In the genomic region with DNA sequence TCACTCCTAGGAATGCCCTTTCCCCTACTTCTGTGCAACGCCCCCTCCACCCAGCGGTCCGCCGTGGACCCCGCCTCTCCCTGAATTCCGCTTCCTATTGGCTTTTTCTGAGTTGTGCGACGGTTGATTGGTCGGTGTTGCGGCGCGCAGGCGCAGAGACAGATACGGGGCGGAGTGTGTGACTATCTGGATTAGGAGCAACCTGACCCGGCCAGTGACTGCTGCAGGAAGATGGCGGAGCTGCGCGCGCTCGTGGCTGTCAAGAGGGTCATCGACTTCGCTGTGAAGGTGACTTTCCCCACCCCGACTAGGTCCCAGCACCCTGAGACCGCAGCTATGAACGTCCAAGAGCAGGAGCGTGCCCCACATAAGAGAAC, we compare ENCODE assay signal across 8 mouse cellular contexts. TPM values are rescaled to one million over a fixed set of nuclear protein-coding genes. Genes with fewer than 3 reads are reported as not detected.
A peak's percentile ranks its signal among the peaks of the same experiment; 100 is the strongest.
DNase-seq lines count a peak whose midpoint lies in the region; ATAC-seq and TF ChIP-seq lines count a peak whose summit lies in the region.

A gene (plus strand): TSS at position 167 of the 377 bp plus-strand sequence.
A gene (plus strand): TSS at position 212 of the 377 bp plus-strand sequence.

- whole genome bisulfite sequencing in forebrain, embryonic 10.5 days: 0% methylated on average over 27 of the region's 27 CpGs
- WGBS in heart, embryonic 15.5 days: under 1% methylated on average over 27 of the region's 27 CpGs
- WGBS in liver, embryonic 14.5 days (ENCODE audit: insufficient replicate concordance): under 1% methylated on average over 27 of the region's 27 CpGs
- under 1% methylated on average over 27 of the region's 27 CpGs for WGBS in neural tube, embryonic 11.5 days
- WGBS in stomach, postnatal 0 days: under 1% methylated on average over 26 of the region's 27 CpGs

- TF ChIP-seq CTCF in liver, embryonic 14.5 days (IDR thresholded peaks at IDR 0.05; ENCODE audit: low read depth): peak; percentile 26; the same call in 1 of the 2 replicates
- TF ChIP-seq CTCF in stomach, postnatal 0 days (IDR thresholded peaks at IDR 0.05; ENCODE audit: low read depth): peak; percentile 23

- H3K9ac ChIP-seq in heart, embryonic 15.5 days: peak within 1 kb of the TSS; percentile 69
- peak within 1 kb of the TSS; percentile 74 for H3K9ac ChIP-seq in liver, embryonic 14.5 days (replicated peaks)
- peak within 1 kb of the TSS; percentile 70 for H3K9ac ChIP-seq in neural tube, embryonic 11.5 days (ENCODE audit: low read length)
- H3K9ac ChIP-seq in stomach, postnatal 0 days (ENCODE audit: low read length): peak within 1 kb of the TSS; percentile 71

- ATAC-seq in heart, embryonic 15.5 days (replicated peaks; ENCODE audit: insufficient number of reproducible peaks, insufficient read depth, low FRiP score, low read depth): peak; percentile 98
- peak; percentile 97 for ATAC-seq in liver, embryonic 14.5 days (ENCODE audit: insufficient read depth)
- ATAC-seq in neural tube, embryonic 11.5 days (ENCODE audit: insufficient read depth, low FRiP score, low TSS enrichment): peak; percentile 96
- ATAC-seq in stomach, postnatal 0 days (ENCODE audit: low FRiP score, low TSS enrichment): peak; percentile 97

- peak within 1 kb of the TSS; percentile 72 for H3K4me2 ChIP-seq in heart, embryonic 15.5 days
- peak within 1 kb of the TSS; percentile 99 for H3K4me2 ChIP-seq in liver, embryonic 14.5 days (ENCODE audit: low read depth)
- H3K4me2 ChIP-seq in neural tube, embryonic 11.5 days (ENCODE audit: low read depth): peak within 1 kb of the TSS; percentile 81
- peak within 1 kb of the TSS; percentile 69 for H3K4me2 ChIP-seq in stomach, postnatal 0 days (replicated peaks; ENCODE audit: low read depth)

- peak within 1 kb of the TSS; percentile 88 for H3K27ac ChIP-seq in forebrain, embryonic 10.5 days
- H3K27ac ChIP-seq in heart, embryonic 15.5 days: peak within 1 kb of the TSS; percentile 97
- peak within 1 kb of the TSS; percentile 70 for H3K27ac ChIP-seq in liver, embryonic 14.5 days
- peak within 1 kb of the TSS; percentile 65 for H3K27ac ChIP-seq in neural tube, embryonic 11.5 days (ENCODE audit: low read depth, low read length)
- H3K27ac ChIP-seq in stomach, postnatal 0 days (replicated peaks): peak within 1 kb of the TSS; percentile 98

- no peaks in the 10 kb centered on the region for H3K36me3 ChIP-seq in forebrain, embryonic 10.5 days (replicated peaks)
- no peaks in the 10 kb centered on the region for H3K36me3 ChIP-seq in heart, embryonic 15.5 days
- no peaks in the 10 kb centered on the region for H3K36me3 ChIP-seq in liver, embryonic 14.5 days (replicated peaks; ENCODE audit: control insufficient read depth, insufficient read depth, low read depth)
- H3K36me3 ChIP-seq in neural tube, embryonic 11.5 days (ENCODE audit: control insufficient read depth, insufficient read depth, low read length): no peaks in the 10 kb centered on the region
- H3K36me3 ChIP-seq in stomach, postnatal 0 days (ENCODE audit: control insufficient read depth, insufficient read depth, low read length): no peaks in the 10 kb centered on the region

- TF ChIP-seq EP300 in liver, embryonic 14.5 days (IDR thresholded peaks at IDR 0.05; ENCODE audit: low read depth): no peak
- no peak for TF ChIP-seq EP300 in stomach, postnatal 0 days (optimal IDR thresholded peaks at IDR 0.05)

- H3K27me3 ChIP-seq in forebrain, embryonic 10.5 days (ENCODE audit: poor library complexity, severe bottlenecking): no peaks in the 10 kb centered on the region; the same call in 1 of the 2 replicates
- no peaks in the 10 kb centered on the region for H3K27me3 ChIP-seq in heart, embryonic 15.5 days
- no peaks in the 10 kb centered on the region for H3K27me3 ChIP-seq in liver, embryonic 14.5 days (ENCODE audit: control insufficient read depth, insufficient read depth, low read length)
- no peaks in the 10 kb centered on the region for H3K27me3 ChIP-seq in neural tube, embryonic 11.5 days (ENCODE audit: control insufficient read depth, insufficient read depth, low read length)
- no peaks in the 10 kb centered on the region for H3K27me3 ChIP-seq in stomach, postnatal 0 days (ENCODE audit: control insufficient read depth, insufficient read depth, low read length)

- peak within 1 kb of the TSS; percentile 64 for H3K4me3 ChIP-seq in forebrain, embryonic 10.5 days
- H3K4me3 ChIP-seq in heart, embryonic 15.5 days: peak within 1 kb of the TSS; percentile 60
- H3K4me3 ChIP-seq in liver, embryonic 14.5 days (ENCODE audit: insufficient read depth in 1 of 2, low read depth in 2 of 2, low read length in 2 of 2): peak within 1 kb of the TSS; percentile 74 to 76
- H3K4me3 ChIP-seq in neural tube, embryonic 11.5 days (ENCODE audit: low read depth, low read length): peak within 1 kb of the TSS; percentile 48
- H3K4me3 ChIP-seq in stomach, postnatal 0 days (ENCODE audit: low read depth, low read length): peak within 1 kb of the TSS; percentile 54

- no peaks in the 10 kb centered on the region for H3K9me3 ChIP-seq in forebrain, embryonic 10.5 days
- H3K9me3 ChIP-seq in heart, embryonic 15.5 days (replicated peaks): no peaks in the 10 kb centered on the region
- no peaks in the 10 kb centered on the region for H3K9me3 ChIP-seq in liver, embryonic 14.5 days (ENCODE audit: control insufficient read depth, low read length)
- no peaks in the 10 kb centered on the region for H3K9me3 ChIP-seq in neural tube, embryonic 11.5 days (ENCODE audit: control insufficient read depth, low read length)
- H3K9me3 ChIP-seq in stomach, postnatal 0 days (ENCODE audit: control insufficient read depth, low read length): no peaks in the 10 kb centered on the region

- peaks cover 21% of the 10 kb centered on the region for H3K4me1 ChIP-seq in forebrain, embryonic 10.5 days
- H3K4me1 ChIP-seq in heart, embryonic 15.5 days (replicated peaks): peaks cover 48% of the 10 kb centered on the region
- peaks cover 4 to 24% of the 10 kb centered on the region in 2 experiments; a peak in 3 of 4 replicates for H3K4me1 ChIP-seq in liver, embryonic 14.5 days (replicated peaks; ENCODE audit: control insufficient read depth in 2 of 2, insufficient read depth in 2 of 2, low read length in 1 of 2)
- H3K4me1 ChIP-seq in neural tube, embryonic 11.5 days (ENCODE audit: control insufficient read depth, insufficient read depth, low read length): 0 out of 2 replicates have a peak, but pooled peaks cover 4% of the 10 kb centered on the region
- peaks cover 5% of the 10 kb centered on the region; the same call in 1 of the 2 replicates for H3K4me1 ChIP-seq in stomach, postnatal 0 days (replicated peaks; ENCODE audit: control insufficient read depth, insufficient read depth)

- peak; percentile 73 to 74 for DNase-seq in CD8-positive naive resting alpha-beta T cell, adult 2 months (ENCODE audit: low read depth in 2 of 2, low spot score in 2 of 2)
- peak; percentile 90 for DNase-seq in c-Kit-positive CD71-negative TER-119-negative erythroid progenitor cells, embryonic 14.5 days (ENCODE audit: low read depth)
- peak; percentile 94 for DNase-seq in forebrain, embryonic 10.5 days (ENCODE audit: extremely low spot score, low spot score)
- DNase-seq in kidney, postnatal 25 days: peak; percentile 96 to 99
- peak; percentile 89 to 91 (median 91) for DNase-seq in liver, embryonic 14.5 days (ENCODE audit: low read depth in 3 of 3, low spot score in 3 of 3)
- DNase-seq in neural tube, embryonic 11.5 days (ENCODE audit: low spot score): peak; percentile 93
- DNase-seq in stomach, postnatal 0 days (ENCODE audit: low spot score): peak; percentile 96

RNA-seq across cellular contexts. Expression of the first gene that starts in this region (rescaled TPM):
- 249 TPM in 2 replicates for polyA plus RNA-seq in forebrain, embryonic 10.5 days (2016; fragmentation: Nextera tagmentation; extraction: Ambion mirVana)
- polyA plus RNA-seq in heart, embryonic 15.5 days (2015; fragmentation: Nextera tagmentation; extraction: Ambion mirVana): 631 and 668 TPM in 2 replicates
- 79.1 and 116 TPM in 2 replicates for polyA plus RNA-seq in liver, embryonic 14.5 days (2012; rRNA removed)
- 261 and 265 TPM in 2 replicates for polyA plus RNA-seq in liver, embryonic 14.5 days (2014; fragmentation: Nextera tagmentation; extraction: Ambion mirVana)
- 207 and 224 TPM in 2 replicates for polyA plus RNA-seq in neural tube, embryonic 11.5 days (2014; fragmentation: Nextera tagmentation; extraction: Ambion mirVana)
- polyA plus RNA-seq in stomach, postnatal 0 days (2015; fragmentation: Nextera tagmentation; extraction: Ambion mirVana): 513 and 521 TPM in 2 replicates

RNA-seq across cellular contexts. Expression of the second gene that starts in this region (rescaled TPM):
- 0.31 and 0.50 TPM in 2 replicates for polyA plus RNA-seq in forebrain, embryonic 10.5 days (2016; fragmentation: Nextera tagmentation; extraction: Ambion mirVana)
- 0.31 and 0.43 TPM in 2 replicates for polyA plus RNA-seq in heart, embryonic 15.5 days (2015; fragmentation: Nextera tagmentation; extraction: Ambion mirVana)
- 0.19 and 0.26 TPM in 2 replicates for polyA plus RNA-seq in liver, embryonic 14.5 days (2012; rRNA removed)
- not detected in 2 replicates for polyA plus RNA-seq in liver, embryonic 14.5 days (2014; fragmentation: Nextera tagmentation; extraction: Ambion mirVana)
- not detected in 2 replicates for polyA plus RNA-seq in neural tube, embryonic 11.5 days (2014; fragmentation: Nextera tagmentation; extraction: Ambion mirVana)
- polyA plus RNA-seq in stomach, postnatal 0 days (2015; fragmentation: Nextera tagmentation; extraction: Ambion mirVana): 0.34 and 0.46 TPM in 2 replicates

Comparison
In these comparisons a context has a peak if more than half of its experiments do, and no peak if none do; other contexts are left out.
1. Peak in every context shown above with its lines: DNase-seq, ATAC-seq, H3K4me3 ChIP-seq and H3K27ac ChIP-seq.